Mouse (Mus musculus) midbrain, embryonic 14.5 days (tissue): ENCODE data around the gene Fam171a1. TPM values are rescaled to one million over a fixed set of nuclear protein-coding genes. Genes with fewer than 3 reads are reported as not detected.

ENCODE experiments used
- ATAC-seq: fragments of 200-750 bp; cut with Nextera tagmentation; 2 replicates; pipeline ENCODE4 v1.8.0; 2017; ENCODE audit warnings: moderate number of reproducible peaks, moderate library complexity; ENCODE audit not compliant: low FRiP score, low TSS enrichment
- DNase-seq: peaks from one replicate; pipeline ENCODE4 v3.0.0-alpha.2; 2015
- H3K27ac ChIP-seq: fragments of 300-500 bp; sonication (generic); replicated peaks from 2 replicates; pipeline ENCODE4 v1.5.1; 2014; ENCODE audit warnings: mild to moderate bottlenecking, low read depth, low read length, moderate library complexity
- H3K27me3 ChIP-seq: fragments of 300-500 bp; sonication (generic); 2 replicates; pipeline ENCODE4 v1.6.1; 2014; ENCODE audit warnings: low read length, control low read depth, mixed read lengths; ENCODE audit not compliant: control insufficient read depth, insufficient read depth
- H3K36me3 ChIP-seq: fragments of 300-500 bp; sonication (generic); 2 replicates; pipeline ENCODE4 v1.6.1; 2014; ENCODE audit warnings: low read length, control low read depth; ENCODE audit not compliant: control insufficient read depth, insufficient read depth
- H3K4me1 ChIP-seq: fragments of 300-500 bp; sonication (generic); 2 replicates; pipeline ENCODE4 v1.6.1; 2014; ENCODE audit warnings: mild to moderate bottlenecking, antibody characterized with exemption, low read length, control low read depth; ENCODE audit not compliant: control insufficient read depth, insufficient read depth
- H3K4me2 ChIP-seq: fragments of 300-500 bp; sonication (generic); 2 replicates; pipeline ENCODE4 v1.6.1; 2014; ENCODE audit warnings: mild to moderate bottlenecking, low read length, moderate library complexity
- H3K4me3 ChIP-seq: fragments of 300-500 bp; sonication (generic); replicated peaks from 2 replicates; pipeline ENCODE4 v1.5.1; 2014; ENCODE audit warnings: low read depth, low read length
- H3K9ac ChIP-seq: fragments of 300-500 bp; sonication (generic); replicated peaks from 2 replicates; pipeline ENCODE4 v1.6.1; 2014; ENCODE audit warnings: mild to moderate bottlenecking, low read length, moderate library complexity
- H3K9me3 ChIP-seq: fragments of 300-500 bp; sonication (generic); 2 replicates; pipeline ENCODE4 v1.6.1; 2016; ENCODE audit warnings: low read length, control low read depth, mixed read lengths; ENCODE audit not compliant: control insufficient read depth
- WGBS: fragments of 180-500 bp; shearing (Covaris S2); extraction: QIAGEN DNeasy Blood & Tissue Kit; methylation state at CpG from one replicate; pipeline ENCODE4 v1.1.7; 2014; 5-methylcytosine and 5-hydroxymethylcytosine counted together
- polyA plus RNA-seq: library from polyadenylated mRNA; unstranded; fragments of >200 nt; fragmentation: Nextera tagmentation; extraction: Ambion mirVana; gene quantifications from 2 replicates; pipeline ENCODE4 v1.2.1, GENCODE M21; 2014

The Fam171a1 gene
- polyA plus RNA-seq, 1 experiment from 2014 or later: 50.9 TPM

- no peak for ATAC-seq
- H3K27ac ChIP-seq: no peak overlapping the region
- no peaks in the 10 kb centered on the region for H3K4me1 ChIP-seq
- WGBS: 74% methylated on average over 4 of the region's 4 CpGs
- no peak for DNase-seq
- H3K9me3 ChIP-seq: no peaks in the 10 kb centered on the region
- no peak overlapping the region for H3K4me2 ChIP-seq
- no peak overlapping the region for H3K4me3 ChIP-seq
- no peak overlapping the region for H3K9ac ChIP-seq
- no peaks in the 10 kb centered on the region for H3K36me3 ChIP-seq
- no peaks in the 10 kb centered on the region for H3K27me3 ChIP-seq
Measured at GRCm38 (mm10) chr2:3128344-3128871, 14.4 kb downstream of the Fam171a1 start.

- H3K4me1 ChIP-seq: no peaks in the 10 kb centered on the region
- H3K9ac ChIP-seq: no peak overlapping the region
- no peaks in the 10 kb centered on the region for H3K36me3 ChIP-seq
- no peak for DNase-seq
- no peak overlapping the region for H3K27ac ChIP-seq
- no peak for ATAC-seq
- H3K9me3 ChIP-seq: no peaks in the 10 kb centered on the region
- H3K4me2 ChIP-seq: no peak overlapping the region
- no peak overlapping the region for H3K4me3 ChIP-seq
- 39% methylated on average over 2 of the region's 2 CpGs for WGBS
- no peaks in the 10 kb centered on the region for H3K27me3 ChIP-seq
Measured at GRCm38 (mm10) chr2:3128910-3129309, 14.9 kb downstream of the Fam171a1 start.

GRCm38 (mm10) chr2:3132473-3132872 is 18.4 kb downstream of the Fam171a1 start:
- peaks cover 10% of the 10 kb centered on the region; the same call in 1 of the 2 replicates for H3K4me1 ChIP-seq
- WGBS: 70% methylated on average over 9 of the region's 9 CpGs
- no peak for ATAC-seq
- no peaks in the 10 kb centered on the region for H3K9me3 ChIP-seq
- no peaks in the 10 kb centered on the region for H3K36me3 ChIP-seq
- H3K4me2 ChIP-seq: no peak overlapping the region
- DNase-seq: no peak
- no peak overlapping the region for H3K27ac ChIP-seq
- no peak overlapping the region for H3K9ac ChIP-seq
- H3K27me3 ChIP-seq: no peaks in the 10 kb centered on the region
- no peak overlapping the region for H3K4me3 ChIP-seq

GRCm38 (mm10) chr2:3134580-3135296 is 20.7 kb downstream of the Fam171a1 start:
- Histone ChIP-seq H3K4me3 (no peak overlapping the region), H3K36me3 (no peaks in the 10 kb centered on the region), H3K4me1 (peaks cover 17% of the 10 kb centered on the region; the same call in 1 of the 2 replicates), H3K9ac (no peak overlapping the region), H3K9me3 (no peaks in the 10 kb centered on the region), H3K4me2 (no peak overlapping the region), H3K27me3 (no peaks in the 10 kb centered on the region), H3K27ac (no peak overlapping the region)
- DNase-seq (no peak), ATAC-seq (no peak)
- 43% methylated on average over 12 of the region's 12 CpGs for WGBS

GRCm38 (mm10) chr2:3135297-3135684 is 21.3 kb downstream of the Fam171a1 start:
- no peaks in the 10 kb centered on the region for H3K9me3 ChIP-seq
- no peak overlapping the region for H3K27ac ChIP-seq
- no peak overlapping the region for H3K4me2 ChIP-seq
- DNase-seq (no peak), ATAC-seq (no peak)
- no peak overlapping the region for H3K9ac ChIP-seq
- no peaks in the 10 kb centered on the region for H3K36me3 ChIP-seq
- no peaks in the 10 kb centered on the region for H3K27me3 ChIP-seq
- peaks cover 18% of the 10 kb centered on the region; the same call in 1 of the 2 replicates for H3K4me1 ChIP-seq
- no peak overlapping the region for H3K4me3 ChIP-seq
- 48% methylated on average over 2 of the region's 2 CpGs for WGBS

- no peak overlapping the region for H3K9ac ChIP-seq
- ATAC-seq (no peak), DNase-seq (no peak)
- H3K27ac ChIP-seq: no peak overlapping the region
- peaks cover 25% of the 10 kb centered on the region; the same call in 1 of the 2 replicates for H3K4me1 ChIP-seq
- no peaks in the 10 kb centered on the region for H3K27me3 ChIP-seq
- H3K9me3 ChIP-seq: no peaks in the 10 kb centered on the region
- H3K4me3 ChIP-seq: no peak overlapping the region
- no peaks in the 10 kb centered on the region for H3K36me3 ChIP-seq
- H3K4me2 ChIP-seq: no peak overlapping the region
- 74% methylated on average over 2 of the region's 2 CpGs for WGBS
Measured at GRCm38 (mm10) chr2:3138308-3138707, 24.3 kb downstream of the Fam171a1 start.

GRCm38 (mm10) chr2:3139065-3139464 is 25.0 kb downstream of the Fam171a1 start:
- H3K4me1 ChIP-seq: peaks cover 25% of the 10 kb centered on the region; the same call in 1 of the 2 replicates
- no peaks in the 10 kb centered on the region for H3K27me3 ChIP-seq
- H3K36me3 ChIP-seq: no peaks in the 10 kb centered on the region
- no peak for DNase-seq
- WGBS: 76% methylated on average over 2 of the region's 2 CpGs
- H3K4me2 ChIP-seq: no peak overlapping the region
- no peak overlapping the region for H3K9ac ChIP-seq
- no peak overlapping the region for H3K4me3 ChIP-seq
- no peak overlapping the region for H3K27ac ChIP-seq
- ATAC-seq: no peak
- H3K9me3 ChIP-seq: no peaks in the 10 kb centered on the region

GRCm38 (mm10) chr2:3139578-3139977 is 25.6 kb downstream of the Fam171a1 start:
- Histone ChIP-seq H3K27me3 (no peaks in the 10 kb centered on the region), H3K4me2 (no peak overlapping the region), H3K9ac (no peak overlapping the region), H3K9me3 (no peaks in the 10 kb centered on the region), H3K27ac (0 out of 2 replicates have a peak overlapping the region, but pooled peaks have one; percentile 22), H3K4me1 (peaks cover 23% of the 10 kb centered on the region; the same call in 1 of the 2 replicates), H3K4me3 (no peak overlapping the region), H3K36me3 (no peaks in the 10 kb centered on the region)
- WGBS: 6% methylated on average over 3 of the region's 3 CpGs
- DNase-seq (no peak), ATAC-seq (no peak)

- DNase-seq (no peak), ATAC-seq (no peak)
- peaks cover 20% of the 10 kb centered on the region; the same call in 1 of the 2 replicates for H3K4me1 ChIP-seq
- no peaks in the 10 kb centered on the region for H3K27me3 ChIP-seq
- no peak overlapping the region for H3K4me2 ChIP-seq
- WGBS: 41% methylated on average over 5 of the region's 5 CpGs
- H3K9ac ChIP-seq: no peak overlapping the region
- no peaks in the 10 kb centered on the region for H3K36me3 ChIP-seq
- no peak overlapping the region for H3K27ac ChIP-seq
- no peaks in the 10 kb centered on the region for H3K9me3 ChIP-seq
- no peak overlapping the region for H3K4me3 ChIP-seq
Measured at GRCm38 (mm10) chr2:3140585-3140984, 26.6 kb downstream of the Fam171a1 start.
